8 mouse cellular contexts compared by ENCODE assay signal in the genomic region with DNA sequence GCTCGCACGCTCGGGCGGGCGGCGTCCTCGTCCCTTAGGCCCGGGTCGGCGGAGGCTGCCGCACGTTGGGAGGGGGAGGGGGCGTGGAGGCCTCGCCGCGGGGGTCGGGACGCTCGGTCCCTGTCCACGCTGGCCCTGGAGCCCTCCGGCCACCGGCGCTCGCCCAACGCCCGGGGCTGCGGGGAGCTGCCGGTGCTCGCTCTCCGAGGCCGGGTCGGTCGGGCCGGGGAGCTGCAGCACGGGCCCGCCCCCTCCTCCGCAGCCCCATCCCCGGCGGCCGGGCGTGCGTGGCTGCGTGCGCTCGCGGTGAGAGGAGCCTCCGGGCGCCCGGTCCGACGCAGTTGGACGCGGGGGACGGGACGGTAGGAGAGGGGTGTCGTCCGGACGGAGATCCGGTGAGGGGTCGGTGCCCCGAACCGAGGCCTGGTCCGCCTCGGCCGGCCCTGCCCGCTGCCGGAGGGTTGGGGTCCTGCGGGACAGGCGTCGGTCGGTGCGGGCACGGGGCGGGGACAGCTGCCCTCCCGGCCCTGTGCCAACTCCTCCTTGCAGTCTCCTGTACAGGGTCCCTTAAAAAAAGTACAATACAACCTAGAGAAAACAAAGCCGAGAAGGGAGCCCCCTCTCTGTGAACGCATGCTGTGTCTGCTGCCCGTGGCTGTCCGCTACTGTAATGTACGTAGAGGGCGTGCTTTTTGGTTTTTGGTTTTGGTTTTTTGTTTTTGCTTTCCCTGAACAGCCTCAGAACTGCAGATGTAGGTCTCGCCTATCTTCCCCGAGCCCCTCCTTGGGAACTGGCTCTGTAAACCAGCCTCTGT. TPM values are rescaled to one million over a fixed set of nuclear protein-coding genes. Genes with fewer than 3 reads are reported as not detected.
DNase-seq lines count a peak whose midpoint lies in the region; ATAC-seq and TF ChIP-seq lines count a peak whose summit lies in the region.

No protein-coding gene starts in this region.

- DNase-seq in spleen, adult 18-20 months, result peak; percentile 58 to 59
- no peak for DNase-seq in spleen, adult 12 weeks (ENCODE audit: low spot score)
- DNase-seq in embryo, embryonic 10 days (ENCODE audit: low spot score), result peak; percentile 53
- DNase-seq in heart, adult 11 months, result peak; percentile 97
- peak; percentile 61 for DNase-seq in limb, embryonic 11.5 days (ENCODE audit: low spot score)
- DNase-seq in midbrain, embryonic 11.5 days (ENCODE audit: low spot score, missing footprints), result peak; percentile 94
- DNase-seq in spleen, adult 2 months (ENCODE audit: low read depth in 1 of 2, low spot score in 2 of 2), result peak; percentile 64 to 70

- H3K4me2 ChIP-seq in intestine, postnatal 0 days (replicated peaks; ENCODE audit: low read depth), result peak overlapping the region; percentile 82
- peak overlapping the region; percentile 65 for H3K4me2 ChIP-seq in limb, embryonic 11.5 days (ENCODE audit: low read depth, severe bottlenecking)
- peak overlapping the region; percentile 72 for H3K4me2 ChIP-seq in midbrain, embryonic 11.5 days

- no peaks in the 10 kb centered on the region for H3K36me3 ChIP-seq in intestine, postnatal 0 days (ENCODE audit: control insufficient read depth, insufficient read depth)
- H3K36me3 ChIP-seq in limb, embryonic 11.5 days (ENCODE audit: control insufficient read depth, insufficient read depth, low read length), result no peaks in the 10 kb centered on the region
- H3K36me3 ChIP-seq in midbrain, embryonic 11.5 days (ENCODE audit: control insufficient read depth, insufficient read depth, low read length), result no peaks in the 10 kb centered on the region
- H3K36me3 ChIP-seq in spleen, adult 2 months (ENCODE audit: control insufficient read depth, insufficient read depth, low read length), result peaks cover 1% of the 10 kb centered on the region; the same call in 1 of the 2 replicates

- no peak; the same call in 1 of the 2 replicates for TF ChIP-seq POLR2A in spleen, adult 2 months (IDR thresholded peaks at IDR 0.05; ENCODE audit: low read depth, low read length)

- H3K27ac ChIP-seq in intestine, postnatal 0 days (ENCODE audit: low read depth, low read length), result peak overlapping the region; percentile 93
- peak overlapping the region; percentile 79 for H3K27ac ChIP-seq in limb, embryonic 11.5 days (replicated peaks; ENCODE audit: low read depth, low read length)
- H3K27ac ChIP-seq in midbrain, embryonic 11.5 days (ENCODE audit: low read depth, low read length), result peak overlapping the region; percentile 73
- peak overlapping the region; percentile 97 for H3K27ac ChIP-seq in spleen, adult 2 months (ENCODE audit: insufficient read depth, low read length)

- ATAC-seq in intestine, postnatal 0 days, result peak; percentile 62
- ATAC-seq in limb, embryonic 11.5 days (ENCODE audit: insufficient number of reproducible peaks, low FRiP score, low TSS enrichment, low read depth), result peak; percentile 8
- peak; percentile 81 for ATAC-seq in midbrain, embryonic 11.5 days (ENCODE audit: low FRiP score)

- H3K9me3 ChIP-seq in intestine, postnatal 0 days (ENCODE audit: control insufficient read depth), result no peaks in the 10 kb centered on the region
- H3K9me3 ChIP-seq in limb, embryonic 11.5 days (ENCODE audit: control insufficient read depth, low read length), result no peaks in the 10 kb centered on the region
- H3K9me3 ChIP-seq in midbrain, embryonic 11.5 days (ENCODE audit: control insufficient read depth, low read length), result no peaks in the 10 kb centered on the region

- H3K9ac ChIP-seq in intestine, postnatal 0 days (ENCODE audit: low read depth, low read length), result peak overlapping the region; percentile 95
- peak overlapping the region; percentile 72 for H3K9ac ChIP-seq in limb, embryonic 11.5 days (ENCODE audit: low read length)
- peak overlapping the region; percentile 63 for H3K9ac ChIP-seq in midbrain, embryonic 11.5 days (ENCODE audit: low read length)

- H3K27me3 ChIP-seq in intestine, postnatal 0 days (replicated peaks; ENCODE audit: control insufficient read depth, insufficient read depth, low read length), result no peaks in the 10 kb centered on the region
- H3K27me3 ChIP-seq in limb, embryonic 11.5 days (ENCODE audit: control insufficient read depth, insufficient read depth, low read length), result no peaks in the 10 kb centered on the region
- no peaks in the 10 kb centered on the region for H3K27me3 ChIP-seq in midbrain, embryonic 11.5 days (ENCODE audit: control insufficient read depth, insufficient read depth, low read length)
- H3K27me3 ChIP-seq in spleen, adult 2 months (ENCODE audit: control insufficient read depth, insufficient read depth, low read length), result no peaks in the 10 kb centered on the region

- 0 out of 2 replicates have a peak, but pooled peaks cover 7% of the 10 kb centered on the region for H3K4me1 ChIP-seq in intestine, postnatal 0 days (replicated peaks; ENCODE audit: control insufficient read depth, insufficient read depth, low read length)
- no peaks in the 10 kb centered on the region; the same call in 1 of the 2 replicates for H3K4me1 ChIP-seq in limb, embryonic 11.5 days (ENCODE audit: control insufficient read depth, insufficient read depth, low read length)
- H3K4me1 ChIP-seq in midbrain, embryonic 11.5 days (ENCODE audit: control insufficient read depth, insufficient read depth, low read length), result peaks cover 11% of the 10 kb centered on the region; the same call in 1 of the 2 replicates
- H3K4me1 ChIP-seq in spleen, adult 2 months (ENCODE audit: control insufficient read depth, insufficient read depth, insufficient read length), result peaks cover 31% of the 10 kb centered on the region

- WGBS in intestine, postnatal 0 days, result under 1% methylated on average over 83 of the region's 83 CpGs
- WGBS in limb, embryonic 11.5 days, result under 1% methylated on average over 33 of the region's 83 CpGs
- 0% methylated on average over 75 of the region's 83 CpGs for WGBS in midbrain, embryonic 11.5 days
- WGBS in spleen, adult 2 months, result 1% methylated on average over 82 of the region's 83 CpGs

- H3K4me3 ChIP-seq in intestine, postnatal 0 days (ENCODE audit: low read depth, low read length), result peak overlapping the region; percentile 82
- H3K4me3 ChIP-seq in limb, embryonic 11.5 days (ENCODE audit: low read depth, low read length), result peak overlapping the region; percentile 93
- H3K4me3 ChIP-seq in midbrain, embryonic 11.5 days (ENCODE audit: low read depth, low read length), result peak overlapping the region; percentile 96
- peak overlapping the region; percentile 94 for H3K4me3 ChIP-seq in spleen, adult 2 months (ENCODE audit: extremely low read depth, insufficient read depth, insufficient read length)

- peak; percentile 65 for TF ChIP-seq CTCF in intestine, postnatal 0 days (IDR thresholded peaks at IDR 0.05; ENCODE audit: low read depth)
- TF ChIP-seq CTCF in spleen, adult 2 months (IDR thresholded peaks at IDR 0.05; ENCODE audit: extremely low read depth, insufficient read depth, insufficient read length, insufficient replicate concordance), result peak; percentile 30; the same call in 1 of the 2 replicates

RNA-seq across cellular contexts. Expression of gene Pdcd4, which starts 11.7 kb away (rescaled TPM):
- polyA plus RNA-seq in intestine, postnatal 0 days (2015; fragmentation: Nextera tagmentation; extraction: Ambion mirVana), result 65.5 and 75.2 TPM in 2 replicates
- polyA plus RNA-seq in limb, embryonic 11.5 days (2014; fragmentation: Nextera tagmentation; extraction: Ambion mirVana), result 75.5 and 80.7 TPM in 2 replicates
- 61.9 and 65.7 TPM in 2 replicates for polyA plus RNA-seq in midbrain, embryonic 11.5 days (2014; fragmentation: Nextera tagmentation; extraction: Ambion mirVana)
- 8.7 and 9.4 TPM in 2 replicates for polyA plus RNA-seq in spleen, adult 2 months (2012; rRNA removed)

RNA-seq across cellular contexts. Expression of gene Shoc2, which starts 40.4 kb away (rescaled TPM):
- polyA plus RNA-seq in intestine, postnatal 0 days (2015; fragmentation: Nextera tagmentation; extraction: Ambion mirVana), result 26.1 and 33.3 TPM in 2 replicates
- polyA plus RNA-seq in limb, embryonic 11.5 days (2014; fragmentation: Nextera tagmentation; extraction: Ambion mirVana), result 52.3 and 60.8 TPM in 2 replicates
- 78.6 and 88.5 TPM in 2 replicates for polyA plus RNA-seq in midbrain, embryonic 11.5 days (2014; fragmentation: Nextera tagmentation; extraction: Ambion mirVana)
- polyA plus RNA-seq in spleen, adult 2 months (2012; rRNA removed), result 5.1 and 5.6 TPM in 2 replicates

RNA-seq across cellular contexts. Expression of gene Bbip1, which starts 40.7 kb away (rescaled TPM):
- 71.7 and 75.7 TPM in 2 replicates for polyA plus RNA-seq in intestine, postnatal 0 days (2015; fragmentation: Nextera tagmentation; extraction: Ambion mirVana)
- 98.0 and 100 TPM in 2 replicates for polyA plus RNA-seq in limb, embryonic 11.5 days (2014; fragmentation: Nextera tagmentation; extraction: Ambion mirVana)
- polyA plus RNA-seq in midbrain, embryonic 11.5 days (2014; fragmentation: Nextera tagmentation; extraction: Ambion mirVana), result 147 and 148 TPM in 2 replicates
- polyA plus RNA-seq in spleen, adult 2 months (2012; rRNA removed), result 4.2 and 4.4 TPM in 2 replicates

Comparison
In these comparisons a context has a peak if more than half of its experiments do, and no peak if none do; other contexts are left out.
1. ATAC-seq: peak in every context shown above with its lines; median percentile 81 in midbrain, embryonic 11.5 days; 62 in intestine, postnatal 0 days; 8 in limb, embryonic 11.5 days.
2. RNA of gene Bbip1, which starts 40.7 kb away (polyA plus RNA-seq): 147 to 148 TPM in midbrain, embryonic 11.5 days, 98.0 to 100 TPM in limb, embryonic 11.5 days and 71.7 to 75.7 TPM in intestine, postnatal 0 days; 4.2 to 4.4 TPM in spleen, adult 2 months; every median in the first group is over 10 times any median in the second.
3. Peak in every context shown above with its lines, with median percentiles within 50 percentile points of each other: H3K27ac ChIP-seq, H3K4me2 ChIP-seq, H3K4me3 ChIP-seq and H3K9ac ChIP-seq.